Mouse (Mus musculus) liver, postnatal 0 days (tissue): Measurements from ENCODE around the gene Pigv.

ENCODE experiments used
- CTCF ChIP-seq: sonication (generic); IDR thresholded peaks from 2 replicates; pipeline ENCODE4 v1.5.1; 2016; ENCODE audit warnings: antibody characterized with exemption, low read depth
- EP300 ChIP-seq: IDR thresholded peaks from 2 replicates; pipeline ENCODE4 v1.6.1; 2016; ENCODE audit warnings: antibody characterized with exemption, low read depth, mild to moderate bottlenecking

- TF ChIP-seq CTCF: no peak
- no peak for TF ChIP-seq EP300
Measured at GRCm38 (mm10) chr4:133619473-133620136, 52.8 kb downstream of the Pigv start.
